Mouse (Mus musculus) spleen, postnatal 14 days (tissue): ENCODE data around the gene Rybp.

ENCODE experiments used
- DNase-seq, 2 experiments: peaks; one replicate each; pipeline ENCODE4 v3.0.0; 2021 to 2022; ENCODE audit warnings: low spot score in 2 of 2

The Rybp gene

DNA sequence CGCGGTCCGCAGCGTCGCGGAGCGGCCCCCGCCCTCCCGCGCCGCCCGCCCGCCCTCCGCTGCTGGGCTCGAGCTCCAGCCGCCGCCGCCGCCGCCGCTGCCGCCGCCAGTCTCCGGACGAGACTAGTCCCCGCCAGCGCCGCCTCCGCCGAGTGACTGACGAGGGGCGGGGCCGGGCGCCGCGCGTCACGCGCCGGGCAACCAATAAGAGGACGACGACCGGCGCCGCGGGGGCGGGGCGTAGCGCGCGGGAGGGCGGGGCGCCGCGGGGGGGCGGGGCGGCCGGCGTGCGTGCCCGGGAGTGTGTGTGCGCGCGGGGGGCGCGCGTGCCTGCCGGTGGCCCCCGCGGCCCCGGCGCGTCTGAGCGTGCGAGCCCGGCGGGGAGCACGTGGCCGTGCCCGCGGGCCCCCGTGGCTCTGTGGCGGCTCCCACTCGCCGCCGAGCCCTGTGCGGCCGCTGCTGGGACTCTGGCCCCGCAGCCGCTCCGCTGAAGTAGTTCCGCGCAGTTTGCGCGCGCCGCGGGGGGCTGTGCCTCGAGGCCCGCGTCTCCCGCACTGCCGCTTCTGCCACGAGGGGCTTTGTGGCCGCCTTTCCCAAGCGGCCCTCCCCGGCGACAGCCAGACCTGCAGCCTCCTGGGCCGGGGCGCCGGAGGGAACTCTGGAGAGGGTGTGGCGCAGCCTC, at the start of gene Rybp:
TSS of gene Rybp (minus strand) at position 152 of the 682 bp plus-strand sequence.
- DNase-seq, result peak; percentile 88 to 92

DNA sequence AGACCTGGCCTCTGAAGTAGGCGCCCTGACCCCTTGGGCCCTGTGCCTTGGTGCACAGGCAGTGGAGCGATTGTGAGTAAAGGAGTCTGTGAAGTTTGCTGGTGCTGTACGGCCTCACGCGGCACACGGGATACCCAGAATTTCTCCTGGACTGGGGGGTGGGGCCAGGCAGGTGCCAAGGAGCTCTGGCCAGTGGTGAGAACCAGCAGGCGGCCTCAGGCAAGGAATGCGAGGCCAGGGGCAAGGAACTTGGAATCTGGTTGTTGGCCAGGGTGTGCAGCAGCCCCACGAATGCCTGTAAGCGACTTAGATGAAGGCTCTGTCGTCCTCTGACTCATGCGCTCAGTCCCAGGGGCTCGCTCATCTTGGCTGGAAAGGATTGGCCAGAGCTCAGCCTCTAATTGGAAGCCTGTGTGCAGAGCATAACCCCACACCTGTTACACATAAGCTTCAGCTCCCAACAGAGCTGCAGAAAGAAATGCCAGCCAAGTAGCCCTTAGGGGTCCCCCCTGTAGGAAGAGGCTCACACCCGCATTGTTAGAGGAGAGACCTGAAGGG, 49.4 kb upstream of the Rybp start:
- no peak for DNase-seq

DNA sequence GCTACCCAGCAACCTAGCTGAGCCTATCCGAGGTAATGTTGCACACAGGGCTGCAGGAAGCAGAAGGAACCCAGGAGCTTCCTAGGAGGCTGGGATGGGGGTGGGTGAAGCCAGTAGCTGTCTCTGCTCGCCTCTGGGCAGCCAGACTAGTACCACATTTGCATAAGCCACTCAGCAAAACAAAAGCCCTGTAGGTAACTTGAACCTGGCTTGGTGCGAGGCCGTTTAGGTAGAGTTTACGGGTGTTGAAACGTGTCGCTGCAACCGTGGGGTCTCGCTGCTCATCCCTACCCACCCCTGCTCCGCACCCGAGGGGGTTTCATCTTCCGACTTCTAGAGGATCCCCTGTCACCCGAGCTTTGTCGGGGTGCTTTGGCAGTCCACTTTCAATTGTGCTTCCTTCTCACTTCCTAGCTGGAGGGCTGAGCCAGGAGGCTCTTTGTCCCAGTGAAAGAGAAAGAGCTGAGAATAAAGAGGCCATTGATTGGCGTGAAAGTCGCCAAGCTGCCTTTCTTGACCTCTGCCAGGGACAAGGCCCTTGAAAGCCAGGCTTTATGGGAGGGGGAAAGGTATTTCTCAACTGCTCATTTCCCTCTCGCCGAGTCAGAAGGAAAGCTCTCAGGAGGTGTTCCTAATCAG, 48.3 kb upstream of the Rybp start:
- DNase-seq, result no peak

DNA sequence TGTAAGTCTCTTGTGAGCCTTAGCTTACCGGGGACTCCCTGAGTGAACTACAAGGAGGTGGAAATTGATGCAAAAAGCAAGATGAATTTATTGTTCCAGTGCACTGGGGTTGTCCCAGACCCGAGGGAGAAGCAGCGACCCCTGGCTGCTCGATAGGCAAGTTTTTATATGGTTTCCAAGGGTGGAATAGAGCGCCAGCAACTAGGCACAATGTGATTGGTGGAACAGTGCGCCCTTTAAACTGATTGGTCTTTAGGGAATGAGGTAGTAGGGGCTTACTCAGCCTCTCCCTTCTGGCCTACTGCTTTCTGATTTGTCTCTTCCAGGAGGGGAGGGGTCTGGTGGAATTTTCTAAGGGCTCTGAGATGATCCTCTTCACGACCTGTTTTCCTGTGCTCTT, 46.5 kb upstream of the Rybp start:
- DNase-seq, result no peak

DNA sequence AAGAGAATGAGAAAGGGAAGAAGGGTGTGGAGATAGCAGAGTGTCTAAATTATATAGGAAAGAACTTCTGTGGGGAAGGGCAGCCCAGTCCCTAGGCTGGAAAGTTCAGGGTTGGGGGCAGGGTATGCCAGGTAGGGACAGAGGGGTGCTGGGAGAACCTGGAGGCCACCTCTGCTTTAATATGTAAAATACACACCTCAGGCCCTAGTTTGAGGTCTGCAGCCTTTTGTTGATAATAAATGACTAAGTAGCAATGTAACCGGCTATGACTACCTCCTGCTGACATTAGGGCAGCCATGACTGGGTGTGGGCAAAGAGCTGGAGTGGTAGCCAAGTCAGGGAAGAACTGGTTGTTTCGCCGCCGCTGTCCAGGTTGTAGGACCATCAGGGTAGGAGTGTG, 45.2 kb upstream of the Rybp start:
- no peak for DNase-seq

DNA sequence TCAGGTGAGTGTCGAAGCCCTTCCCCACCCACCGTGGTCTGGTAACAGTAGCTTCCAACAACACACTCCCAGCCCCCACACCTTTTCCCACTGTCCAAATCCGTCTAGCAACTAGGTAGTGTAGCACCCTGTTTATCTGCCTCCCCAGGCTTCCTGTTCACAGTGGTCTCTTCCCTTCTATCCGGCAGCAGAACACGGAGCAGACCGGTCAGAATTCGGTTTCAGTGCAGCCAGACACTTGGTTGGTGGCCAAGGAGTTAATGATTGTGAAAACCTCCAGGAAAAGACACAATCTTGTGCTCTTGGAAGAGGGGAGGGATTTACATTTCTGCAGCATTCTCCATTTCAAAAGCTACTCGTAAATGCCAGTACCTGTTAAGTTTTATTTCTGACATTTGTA, 44.3 kb upstream of the Rybp start:
- no peak for DNase-seq

DNA sequence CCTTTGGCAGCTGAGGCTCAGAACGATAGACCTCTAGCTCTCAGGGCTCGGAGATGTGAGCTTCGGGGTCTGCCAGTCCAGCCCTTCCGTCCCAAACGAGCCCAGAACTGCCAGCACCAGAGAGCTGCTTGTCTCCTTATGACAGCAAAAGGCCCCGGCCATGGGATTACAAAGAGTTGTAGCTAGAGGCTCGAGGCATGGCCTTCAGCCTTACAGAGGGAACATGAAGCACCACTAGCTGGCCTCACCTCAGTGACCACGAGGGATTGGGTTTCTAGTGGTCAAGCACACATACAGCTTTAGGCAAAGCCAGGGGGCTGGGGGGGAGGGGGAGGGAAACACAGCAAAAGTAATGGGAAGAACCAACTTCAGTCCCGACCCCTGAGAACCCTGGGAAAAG, 43.8 kb upstream of the Rybp start:
- no peak for DNase-seq

DNA sequence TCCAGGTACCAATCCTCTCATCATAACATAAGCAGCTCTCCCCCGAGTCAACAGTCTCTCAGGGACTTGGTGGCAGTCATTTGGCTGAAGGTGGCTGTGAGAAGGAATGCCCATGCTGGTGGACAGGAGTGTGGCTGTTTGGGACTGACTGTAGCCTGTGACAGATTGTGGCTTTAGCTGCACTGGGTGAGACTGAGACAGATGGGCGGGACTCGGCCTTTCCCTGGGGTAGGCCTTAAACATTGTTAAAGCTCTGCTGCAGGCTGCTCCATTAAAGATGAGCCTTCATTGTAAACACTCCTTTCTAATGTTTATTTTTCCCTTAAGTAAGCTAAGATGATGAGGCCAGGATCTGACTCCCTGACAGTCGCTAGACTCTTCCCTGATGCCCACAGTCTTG, 42.3 kb upstream of the Rybp start:
- no peak for DNase-seq

DNA sequence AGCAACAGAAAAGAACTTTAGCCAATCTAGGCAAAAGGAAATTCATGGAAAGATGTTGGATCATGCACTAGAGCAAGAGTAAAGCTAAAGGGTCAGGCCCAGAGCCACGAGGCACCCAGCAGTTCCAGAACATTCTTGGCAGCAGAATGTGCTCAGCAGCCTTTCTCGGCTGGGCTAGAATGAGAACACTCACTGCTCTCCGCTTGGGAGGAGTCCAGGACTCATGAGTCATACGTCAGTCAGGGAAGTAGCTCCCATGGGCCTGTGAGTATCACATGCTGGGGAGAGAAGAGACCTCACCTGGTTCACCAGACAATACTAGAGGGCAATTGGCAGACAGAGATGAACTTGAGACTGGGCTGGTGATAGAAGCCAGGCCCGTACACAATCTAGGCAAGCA, 39.8 kb upstream of the Rybp start:
- DNase-seq, result no peak

DNA sequence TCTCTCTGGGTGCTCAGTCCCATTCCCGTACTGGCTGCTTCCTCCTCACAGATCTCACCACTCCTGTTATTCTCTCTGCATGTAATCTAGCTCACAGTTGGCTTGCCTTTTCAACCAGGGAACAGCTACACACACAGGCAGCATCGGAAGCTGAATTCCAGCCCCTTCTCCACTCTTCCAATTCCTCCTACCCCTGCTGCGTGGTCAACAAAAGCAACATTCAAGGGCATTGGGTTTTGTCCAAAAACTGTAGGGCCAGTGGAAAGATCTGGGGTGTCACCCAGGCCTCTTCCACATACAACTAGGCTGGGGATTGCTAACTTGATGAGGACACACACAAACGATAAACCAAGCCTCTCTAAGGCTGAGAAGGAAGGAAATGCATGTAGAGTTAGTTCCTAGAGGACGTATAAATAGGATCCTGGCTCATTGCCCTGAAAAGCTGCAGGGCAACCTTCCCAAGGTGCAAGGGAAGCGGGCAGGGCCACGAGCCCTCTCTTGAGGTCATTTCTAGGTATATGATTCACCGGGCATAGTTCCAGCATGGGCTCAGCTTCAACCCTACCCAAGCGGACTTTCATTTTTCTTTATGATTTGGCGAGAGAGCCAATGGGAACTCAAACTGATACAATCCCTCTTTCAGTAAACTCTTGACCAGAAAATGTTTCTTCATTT, 36.6 kb upstream of the Rybp start:
- no peak for DNase-seq

DNA sequence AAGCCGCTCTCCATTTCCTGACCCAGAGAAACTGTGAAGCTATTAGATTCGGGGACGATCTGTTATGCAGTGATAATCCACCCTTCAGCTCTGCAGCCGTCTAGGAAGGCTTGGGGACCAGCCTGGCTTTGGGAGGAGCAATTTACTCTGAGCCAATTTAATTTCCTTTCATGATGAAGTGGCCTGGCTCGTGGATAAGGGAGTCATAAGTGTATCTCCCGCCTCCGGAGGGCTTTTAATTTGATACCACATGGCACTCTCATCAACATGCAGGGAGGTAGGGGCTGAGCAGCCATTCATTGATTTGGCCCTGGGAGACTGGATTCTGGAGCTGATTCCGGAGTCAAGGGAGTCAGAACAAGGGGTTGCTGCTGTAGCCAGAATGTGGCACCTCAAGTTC, 35.3 kb upstream of the Rybp start:
- no peak for DNase-seq

DNA sequence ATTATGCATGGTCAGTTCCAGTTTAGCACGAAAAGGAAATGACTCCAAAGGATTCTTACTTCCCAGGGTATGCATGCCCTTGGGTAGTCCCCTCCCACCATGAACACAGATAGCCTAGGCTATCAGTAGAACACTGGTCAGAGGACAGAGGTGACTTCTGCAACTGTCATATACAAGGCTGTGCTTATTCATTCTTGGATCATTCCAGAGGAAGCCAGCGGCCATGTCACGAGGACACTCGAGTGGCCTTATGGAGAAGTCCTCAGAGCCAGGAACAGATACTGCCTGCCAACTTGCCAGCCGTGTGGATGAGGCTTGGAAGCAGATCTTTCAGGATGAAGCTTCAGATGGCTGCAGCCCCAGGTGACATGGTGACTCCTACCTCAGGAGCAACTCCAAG, 34.9 kb upstream of the Rybp start:
- DNase-seq, result no peak

DNA sequence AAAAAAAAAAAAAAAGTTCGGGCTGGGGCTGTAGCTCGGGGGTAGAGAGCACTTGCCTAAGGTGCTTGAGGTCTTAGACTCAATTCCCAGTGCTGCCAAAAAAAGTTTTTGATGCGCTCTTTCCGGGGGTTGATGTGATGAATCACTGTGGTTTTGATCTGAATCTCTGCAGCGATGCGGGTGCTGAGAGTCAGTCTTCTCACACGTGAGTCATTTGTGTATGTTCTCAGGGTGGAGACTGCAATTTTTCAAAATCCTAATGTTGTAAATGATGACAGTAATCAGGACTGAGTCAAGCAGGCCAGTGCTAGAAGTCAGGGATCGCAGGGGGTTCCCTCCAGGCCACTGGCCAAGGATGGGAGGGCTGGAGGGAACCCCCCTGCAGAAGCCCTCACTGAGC, 26.9 kb upstream of the Rybp start:
- no peak for DNase-seq

DNA sequence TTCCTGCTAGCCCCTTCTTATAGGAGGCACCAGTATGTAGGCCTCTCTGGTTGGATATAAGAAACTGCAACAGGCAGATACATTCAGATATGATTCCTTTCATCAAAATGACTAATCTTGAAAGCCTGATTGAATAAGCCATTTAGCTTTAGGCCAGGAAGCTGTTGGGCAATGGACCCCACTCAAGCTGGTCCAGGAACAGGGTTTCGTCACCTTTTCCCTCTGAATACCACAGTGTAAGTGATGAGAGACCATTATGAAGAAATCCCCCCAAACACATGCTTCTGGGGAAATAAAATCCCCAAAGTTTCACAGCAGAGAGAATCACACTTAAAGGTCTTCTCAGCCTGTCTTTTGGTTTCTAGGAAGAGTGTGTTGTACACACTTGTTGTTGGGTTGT, 23.9 kb upstream of the Rybp start:
- DNase-seq, result no peak

DNA sequence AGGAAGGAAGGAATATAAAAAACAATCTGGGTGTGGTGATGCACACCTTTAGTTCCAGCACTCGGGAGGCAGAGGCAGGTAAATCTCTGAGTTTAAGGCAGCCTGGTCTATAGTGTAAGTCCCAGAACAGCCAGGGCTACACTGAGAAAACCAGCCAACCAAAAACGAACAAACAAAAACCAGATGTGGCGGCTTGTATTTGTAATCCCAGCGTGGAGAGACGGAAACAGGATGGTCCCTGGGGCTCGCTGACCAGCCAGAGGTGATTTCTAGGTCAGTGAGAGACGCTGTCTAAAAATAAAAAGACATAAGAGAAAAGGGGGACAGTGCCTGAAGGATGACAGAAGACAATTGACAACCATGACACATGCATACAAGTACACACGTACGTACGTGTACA, 17.5 kb upstream of the Rybp start:
- no peak for DNase-seq

DNA sequence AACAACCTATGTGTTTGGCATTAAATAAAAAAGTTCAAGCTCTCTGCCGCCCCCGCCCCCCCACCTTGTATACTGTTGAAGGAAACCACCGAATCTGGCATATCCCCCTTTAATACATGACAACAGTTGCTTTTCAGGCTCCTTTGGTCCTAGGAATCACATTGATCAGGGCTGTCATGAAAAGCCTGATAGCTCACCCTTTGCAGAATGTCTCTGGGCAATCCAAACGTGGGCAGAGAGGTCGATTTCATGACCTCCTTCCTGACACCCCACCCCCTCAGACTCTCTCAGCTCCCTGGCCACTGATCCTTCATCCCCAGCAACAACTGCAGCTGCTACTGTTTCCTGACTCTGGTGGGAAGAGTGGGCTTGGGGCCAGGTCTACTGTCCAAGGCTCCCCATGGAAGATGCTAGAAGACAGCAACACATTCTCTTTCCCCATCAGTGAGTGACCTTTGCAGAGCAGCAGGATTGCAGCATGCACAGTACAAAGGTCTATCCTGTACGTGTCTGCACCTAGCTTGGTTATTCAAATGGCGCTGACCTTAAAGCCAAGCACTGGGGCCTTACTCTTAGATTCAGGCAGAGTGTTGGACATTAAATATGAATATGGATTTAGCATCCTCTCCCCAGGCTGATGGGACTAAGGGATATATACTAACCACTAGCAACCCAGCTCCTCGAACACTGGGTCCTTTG, 14.3 kb upstream of the Rybp start:
- no peak for DNase-seq

DNA sequence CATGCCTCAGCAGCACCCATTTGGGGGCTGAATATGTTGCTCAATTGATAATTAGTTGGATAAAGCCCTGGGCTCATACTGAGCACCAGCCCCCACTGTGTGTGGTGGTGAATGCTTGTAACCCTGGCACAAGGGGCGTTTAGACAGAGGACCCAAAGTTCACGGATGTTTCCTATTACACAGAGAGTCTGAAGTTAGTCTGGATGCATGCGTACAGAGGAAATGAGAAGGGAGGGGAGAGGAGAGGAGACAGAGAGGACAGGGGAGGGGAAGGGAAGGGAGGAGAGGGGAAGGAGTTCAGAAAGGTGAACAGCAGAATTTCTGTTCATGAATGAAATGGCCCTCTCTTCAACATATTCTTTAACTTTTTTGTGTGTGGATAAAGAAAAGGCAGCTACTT, 13.5 kb upstream of the Rybp start:
- DNase-seq, result no peak

DNA sequence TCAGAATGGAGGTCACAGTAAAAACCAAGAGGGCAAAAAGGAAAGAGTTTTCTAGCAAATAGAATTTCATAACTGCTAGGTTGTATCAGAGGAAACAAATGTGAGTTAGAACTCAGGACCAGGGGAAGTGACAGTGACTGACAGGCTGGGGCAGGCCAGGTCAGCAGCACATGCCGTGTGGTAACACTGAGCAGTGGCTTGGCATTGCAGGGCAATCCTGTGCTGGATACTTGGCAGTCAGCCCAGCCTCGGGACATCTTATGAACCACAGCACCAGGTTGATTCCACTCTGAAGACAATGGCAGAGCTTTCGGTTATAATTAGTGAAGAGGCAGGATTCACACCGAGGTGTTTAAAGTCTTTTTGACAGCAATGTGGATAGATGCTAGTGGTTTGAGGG, 11.7 kb upstream of the Rybp start:
- DNase-seq, result no peak

DNA sequence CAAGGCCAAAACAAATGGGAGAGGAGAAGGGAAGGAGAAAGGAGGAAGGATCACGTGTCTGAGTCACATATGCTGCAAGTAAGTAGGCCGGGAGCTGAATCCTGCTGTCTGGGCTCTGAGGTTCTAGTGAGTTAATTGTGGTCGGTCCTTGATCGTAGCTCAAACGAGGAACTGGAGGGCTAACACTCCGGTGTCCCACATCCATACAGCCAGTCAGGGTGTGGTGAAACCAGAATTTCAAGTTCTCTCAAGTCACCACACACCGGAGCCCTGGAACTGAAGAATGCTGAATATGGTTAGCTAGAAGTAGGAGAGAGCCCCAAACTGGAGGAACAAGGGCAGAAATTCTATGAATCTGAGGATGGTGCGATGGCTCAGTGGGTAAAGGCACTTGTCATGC, 10.3 kb upstream of the Rybp start:
- no peak for DNase-seq

DNA sequence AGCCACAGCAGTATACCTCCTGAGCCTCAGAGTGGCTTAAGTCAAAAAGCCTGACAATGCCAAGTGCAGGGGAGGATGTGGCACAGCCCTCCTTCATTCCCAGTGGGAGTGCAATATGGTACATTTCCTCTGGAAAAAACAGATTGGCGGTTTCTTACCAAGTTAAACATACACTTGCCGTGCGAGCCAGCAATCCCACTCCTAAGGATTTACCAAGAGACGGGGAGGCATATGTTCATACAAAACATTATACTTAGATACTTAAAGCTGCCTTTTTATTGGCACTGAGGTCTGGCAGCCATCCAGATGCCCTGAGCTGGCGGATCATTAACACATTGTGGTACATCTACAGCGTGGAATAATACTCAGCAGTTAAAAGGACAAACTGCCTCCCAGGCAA, 5.1 kb upstream of the Rybp start:
- DNase-seq, result no peak

DNA sequence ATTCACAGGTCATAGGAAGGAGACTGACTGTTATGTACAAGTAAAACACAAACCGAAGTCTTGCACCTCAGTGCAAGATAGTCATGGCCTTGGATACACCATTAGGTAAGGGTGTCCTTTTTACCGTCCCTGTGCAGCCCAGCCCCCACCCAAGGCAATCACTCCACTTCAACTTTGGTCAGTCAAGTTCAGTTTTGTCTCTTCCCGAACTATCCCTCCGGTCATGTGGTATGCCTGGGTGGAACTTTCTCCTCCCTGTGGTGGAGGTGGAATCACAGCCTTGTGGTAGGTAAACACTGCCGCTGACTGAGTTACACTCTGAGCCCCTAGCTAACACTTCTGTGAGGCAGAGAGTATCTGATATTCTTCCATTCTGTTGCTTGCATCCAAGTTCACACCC, 1.8 kb upstream of the Rybp start:
- DNase-seq, result no peak

DNA sequence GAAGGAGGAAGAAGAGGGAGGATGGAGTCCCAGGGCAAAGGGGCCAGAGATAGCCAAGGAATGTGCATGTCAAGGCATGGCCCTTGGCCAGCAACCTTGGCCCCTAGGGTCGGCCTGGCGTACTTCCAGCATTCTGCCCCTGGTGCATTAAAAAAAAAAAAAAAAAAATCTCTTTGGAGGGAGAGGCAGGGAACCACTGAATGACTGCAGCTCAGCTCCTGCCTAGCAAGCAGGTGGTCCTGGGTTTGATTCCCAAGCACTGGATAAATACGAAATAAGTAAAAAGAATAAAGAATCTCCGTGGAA, 1.4 kb upstream of the Rybp start:
- no peak for DNase-seq
